Mouse (Mus musculus) hindbrain, embryonic 10.5 days (tissue): ENCODE data around the gene Bmp7. TPM values are rescaled to one million over a fixed set of nuclear protein-coding genes. Genes with fewer than 3 reads are reported as not detected.
A peak's percentile ranks its signal among the peaks of the same experiment; 100 is the strongest.

Source experiments
- DNase-seq: peaks from one replicate; pipeline ENCODE4 v3.0.0-alpha.2; 2017; ENCODE audit warnings: low spot score
- H3K27ac ChIP-seq: fragments of 300-500 bp; sonication (generic); 2 replicates; pipeline ENCODE4 v1.5.1; 2016; ENCODE audit warnings: mild to moderate bottlenecking, moderate library complexity
- H3K27me3 ChIP-seq: fragments of 300-500 bp; sonication (generic); 2 replicates; pipeline ENCODE4 v1.6.1; 2016; ENCODE audit warnings: mild to moderate bottlenecking; ENCODE audit not compliant: poor library complexity, insufficient read depth, severe bottlenecking
- H3K36me3 ChIP-seq: fragments of 300-500 bp; sonication (generic); 2 replicates; pipeline ENCODE4 v1.6.1; 2016; ENCODE audit warnings: mild to moderate bottlenecking, moderate library complexity
- H3K4me1 ChIP-seq: fragments of 300-500 bp; sonication (generic); replicated peaks from 2 replicates; pipeline ENCODE4 v1.6.1; 2016; ENCODE audit warnings: mild to moderate bottlenecking
- H3K4me3 ChIP-seq: fragments of 300-500 bp; sonication (generic); 2 replicates; pipeline ENCODE4 v1.5.1; 2016; ENCODE audit warnings: mild to moderate bottlenecking, moderate library complexity
- H3K9me3 ChIP-seq: fragments of 300-500 bp; sonication (generic); 2 replicates; pipeline ENCODE4 v1.6.1; 2016; ENCODE audit warnings: mild to moderate bottlenecking, moderate library complexity
- WGBS: fragments of 180-500 bp; shearing (Covaris S2); methylation state at CpG from one replicate; pipeline ENCODE4 v1.1.7; 2016; 5-methylcytosine and 5-hydroxymethylcytosine counted together
- polyA plus RNA-seq: library from polyadenylated mRNA; unstranded; fragments of >200 nt; fragmentation: Nextera tagmentation; extraction: Ambion mirVana; gene quantifications from 2 replicates; pipeline ENCODE4 v1.2.1, GENCODE M21; 2016

Bmp7 gene
- polyA plus RNA-seq, 1 experiment from 2014 or later = 12.9 TPM

GRCm38 (mm10) chr2:172937326-172938190 lies 2.6 kb downstream of the Bmp7 start:
- Histone ChIP-seq H3K4me3 (peak overlapping the region; percentile 63), H3K9me3 (no peaks in the 10 kb centered on the region), H3K27ac (peak overlapping the region; percentile 56), H3K27me3 (peaks cover 100% of the 10 kb centered on the region), H3K4me1 (peaks cover 92% of the 10 kb centered on the region), H3K36me3 (no peaks in the 10 kb centered on the region)
- 3% methylated on average over 12 of the region's 12 CpGs for WGBS
- DNase-seq = no peak

GRCm38 (mm10) chr2:172936844-172937243 lies 3.3 kb downstream of the Bmp7 start:
- peaks cover 93% of the 10 kb centered on the region for H3K4me1 ChIP-seq
- H3K36me3 ChIP-seq = no peaks in the 10 kb centered on the region
- H3K4me3 ChIP-seq = peak overlapping the region; percentile 63
- H3K27ac ChIP-seq = no peak overlapping the region
- no peaks in the 10 kb centered on the region for H3K9me3 ChIP-seq
- H3K27me3 ChIP-seq = peaks cover 100% of the 10 kb centered on the region
- 11% methylated on average over 5 of the region's 5 CpGs for WGBS
- no peak for DNase-seq

- H3K9me3 ChIP-seq = no peaks in the 10 kb centered on the region
- H3K4me1 ChIP-seq = peaks cover 89% of the 10 kb centered on the region
- H3K27ac ChIP-seq = peak overlapping the region; percentile 72
- WGBS = 6% methylated on average over 12 of the region's 12 CpGs
- H3K4me3 ChIP-seq = peak overlapping the region; percentile 63
- no peak for DNase-seq
- peaks cover 100% of the 10 kb centered on the region for H3K27me3 ChIP-seq
- no peaks in the 10 kb centered on the region for H3K36me3 ChIP-seq
These were observed 4.2 kb downstream of the Bmp7 start for GRCm38 (mm10) chr2:172935776-172936562.

GRCm38 (mm10) chr2:172934891-172935740 lies 5.0 kb downstream of the Bmp7 start:
- Histone ChIP-seq H3K36me3 (no peaks in the 10 kb centered on the region), H3K4me1 (peaks cover 88% of the 10 kb centered on the region), H3K27me3 (peaks cover 100% of the 10 kb centered on the region), H3K4me3 (peak overlapping the region; percentile 43), H3K9me3 (no peaks in the 10 kb centered on the region), H3K27ac (peak overlapping the region; percentile 72)
- WGBS = under 1% methylated on average over 30 of the region's 30 CpGs
- DNase-seq = peak; percentile 72

GRCm38 (mm10) chr2:172934420-172934788 lies 5.7 kb downstream of the Bmp7 start:
- Histone ChIP-seq H3K4me1 (peaks cover 88% of the 10 kb centered on the region), H3K27ac (peak overlapping the region; percentile 67), H3K27me3 (peaks cover 98% of the 10 kb centered on the region), H3K9me3 (no peaks in the 10 kb centered on the region), H3K36me3 (no peaks in the 10 kb centered on the region), H3K4me3 (peak overlapping the region; percentile 43)
- no peak for DNase-seq
- WGBS = 5% methylated on average over 8 of the region's 8 CpGs

GRCm38 (mm10) chr2:172933631-172934419 lies 6.3 kb downstream of the Bmp7 start:
- peak overlapping the region; percentile 67 for H3K27ac ChIP-seq
- no peaks in the 10 kb centered on the region for H3K9me3 ChIP-seq
- no peaks in the 10 kb centered on the region for H3K36me3 ChIP-seq
- peaks cover 88% of the 10 kb centered on the region for H3K4me1 ChIP-seq
- 2% methylated on average over 34 of the region's 34 CpGs for WGBS
- peaks cover 97% of the 10 kb centered on the region for H3K27me3 ChIP-seq
- DNase-seq = peak; percentile 66
- peak overlapping the region; percentile 43 for H3K4me3 ChIP-seq

GRCm38 (mm10) chr2:172931137-172931898 lies 8.8 kb downstream of the Bmp7 start:
- peaks cover 73% of the 10 kb centered on the region for H3K4me1 ChIP-seq
- DNase-seq = no peak
- no peak overlapping the region for H3K4me3 ChIP-seq
- H3K36me3 ChIP-seq = no peaks in the 10 kb centered on the region
- H3K27me3 ChIP-seq = peaks cover 85% of the 10 kb centered on the region
- no peaks in the 10 kb centered on the region for H3K9me3 ChIP-seq
- no peak overlapping the region for H3K27ac ChIP-seq
- WGBS = 82% methylated on average over 17 of the region's 17 CpGs

- Histone ChIP-seq H3K4me3 (no peak overlapping the region), H3K27me3 (peaks cover 72% of the 10 kb centered on the region), H3K36me3 (no peaks in the 10 kb centered on the region), H3K4me1 (peaks cover 65% of the 10 kb centered on the region), H3K9me3 (no peaks in the 10 kb centered on the region), H3K27ac (no peak overlapping the region)
- 81% methylated on average over 14 of the region's 14 CpGs for WGBS
- DNase-seq = no peak
These were observed 10.2 kb downstream of the Bmp7 start for GRCm38 (mm10) chr2:172929905-172930436.

- DNase-seq = no peak
- Histone ChIP-seq H3K27me3 (peaks cover 49% of the 10 kb centered on the region), H3K4me3 (no peak overlapping the region), H3K36me3 (no peaks in the 10 kb centered on the region), H3K9me3 (no peaks in the 10 kb centered on the region), H3K27ac (no peak overlapping the region), H3K4me1 (peaks cover 52% of the 10 kb centered on the region)
- WGBS = 78% methylated on average over 5 of the region's 5 CpGs
These were observed 12.5 kb downstream of the Bmp7 start for GRCm38 (mm10) chr2:172927643-172928042.

- DNase-seq = no peak
- no peaks in the 10 kb centered on the region for H3K36me3 ChIP-seq
- no peak overlapping the region for H3K27ac ChIP-seq
- no peaks in the 10 kb centered on the region for H3K9me3 ChIP-seq
- no peak overlapping the region for H3K4me3 ChIP-seq
- H3K4me1 ChIP-seq = peaks cover 56% of the 10 kb centered on the region
- WGBS = 86% methylated on average over 4 of the region's 4 CpGs
- H3K27me3 ChIP-seq = peaks cover 35% of the 10 kb centered on the region
These were observed 13.8 kb downstream of the Bmp7 start for GRCm38 (mm10) chr2:172926311-172926710.

- Histone ChIP-seq H3K9me3 (no peaks in the 10 kb centered on the region), H3K4me3 (no peak overlapping the region), H3K27ac (peak overlapping the region; percentile 59; the same call in 1 of the 2 replicates), H3K36me3 (no peaks in the 10 kb centered on the region), H3K4me1 (peaks cover 48% of the 10 kb centered on the region), H3K27me3 (peaks cover 22% of the 10 kb centered on the region)
- 44% methylated on average over 6 of the region's 6 CpGs for WGBS
- DNase-seq = no peak
These were observed 15.2 kb downstream of the Bmp7 start for GRCm38 (mm10) chr2:172924961-172925360.
